Mouse (Mus musculus) MEL (cell line): ENCODE measurements around the gene Adgre5.
A peak's percentile ranks its signal among the peaks of the same experiment; 100 is the strongest.

Source experiments
- CTCF ChIP-seq, 3 experiments: IDR thresholded peaks in 2 of 3; conservative IDR thresholded peaks in 1 of 3; 2 replicates each; pipeline ENCODE4 v1.5.1; 2011 to 2012; ENCODE audit warnings: low read length in 3 of 3, low read depth in 2 of 3, mild to moderate bottlenecking in 2 of 3, improper control_type of control experiment in 1 of 3, inconsistent platforms in 1 of 3, mixed read lengths in 1 of 3, moderate library complexity in 1 of 3; ENCODE audit not compliant: control insufficient read depth in 1 of 3, insufficient read depth in 1 of 3, poor library complexity in 1 of 3, severe bottlenecking in 1 of 3
- ELF1 ChIP-seq: IDR thresholded peaks from 2 replicates; pipeline ENCODE4 v1.6.1; 2014; ENCODE audit warnings: low read depth, mild to moderate bottlenecking, inconsistent platforms, low read length, improper control_type of control experiment, moderate library complexity
- MAZ ChIP-seq: IDR thresholded peaks from 2 replicates; pipeline ENCODE4 v1.6.1; 2012; ENCODE audit warnings: low read depth, mild to moderate bottlenecking, inconsistent platforms, low read length, improper control_type of control experiment
- TCF12 ChIP-seq: IDR thresholded peaks from 2 replicates; pipeline ENCODE4 v1.6.1; 2014; ENCODE audit warnings: low read depth, mild to moderate bottlenecking, inconsistent platforms, low read length, improper control_type of control experiment, moderate library complexity
- ZMIZ1 ChIP-seq: IDR thresholded peaks from 2 replicates; pipeline ENCODE4 v1.6.1; 2012; ENCODE audit warnings: low read depth, mild to moderate bottlenecking, inconsistent platforms, low read length, improper control_type of control experiment, moderate library complexity

GRCm38 (mm10) chr8:83773452-83773846 lies 32.3 kb upstream of the Adgre5 start:
- TF ChIP-seq ZMIZ1 (peak; percentile 79), TCF12 (peak; percentile 95), CTCF (IDR thresholded peaks at IDR 0.05 in 2 of 3, conservative IDR thresholded peaks at IDR 0.05 in 1 of 3; ENCODE audit: control insufficient read depth in 1 of 3, insufficient read depth in 1 of 3, low read depth in 2 of 3, low read length in 3 of 3, poor library complexity in 1 of 3, severe bottlenecking in 1 of 3) (no peak), ELF1 (peak; percentile 39; the same call in 1 of the 2 replicates), MAZ (peak; percentile 96)
